Mouse (Mus musculus) adrenal gland, adult 18-20 months (tissue): ENCODE results near the gene Gnl2. TPM values are rescaled to one million over a fixed set of nuclear protein-coding genes. Genes with fewer than 3 reads are reported as not detected.
A peak's percentile ranks its signal among the peaks of the same experiment; 100 is the strongest.

ENCODE experiments used
- DNase-seq, 2 experiments: peaks; one replicate each; pipeline ENCODE4 v3.0.0; 2021 to 2022; ENCODE audit warnings: low spot score in 2 of 2
- long read RNA-seq, 2 experiments: library from polyadenylated mRNA; stranded (forward); transcript quantifications; one replicate each; pipeline ENCODE4 v2.0.0; 2021
- total RNA-seq, 2 experiments: library from RNA; stranded (reverse); gene quantifications; 1 replicate in 1 of 2; 2 replicates in 1 of 2; pipeline ENCODE4 v1.2.3; 2021

The Gnl2 gene
- 10 to 100 TPM; 57.3 to 61.3 TPM for total RNA-seq
- long read RNA-seq, experiment 1, transcript Gnl2-201 (16 exons, 2,366 nt), result major isoform, 42 of 52 reads
- long read RNA-seq, experiment 1, partial matches to known transcripts, result 2 of 52 reads
- long read RNA-seq, experiment 1, other reads (novel, unspliced or antisense), result 8 of 52 reads
- long read RNA-seq, experiment 2, transcript Gnl2-201 (16 exons, 2,366 nt), result major isoform, 65 of 78 reads
- long read RNA-seq, experiment 2, partial matches to known transcripts, result 8 of 78 reads
- long read RNA-seq, experiment 2, other reads (novel, unspliced or antisense), result 5 of 78 reads

- no peak for DNase-seq
Measured at GRCm38 (mm10) chr4:125015806-125016635, at the start of gene Gnl2. Gene Gnl2 (plus strand): TSS chr4:125016585.

- no peak for DNase-seq
Measured at GRCm38 (mm10) chr4:124968711-124969110, 47.7 kb upstream of the Gnl2 start.

GRCm38 (mm10) chr4:124969219-124969848 lies 47.1 kb upstream of the Gnl2 start:
- no peak for DNase-seq

- DNase-seq, result no peak
Measured at GRCm38 (mm10) chr4:124970194-124970593, 46.2 kb upstream of the Gnl2 start.

GRCm38 (mm10) chr4:124970677-124971076 lies 45.7 kb upstream of the Gnl2 start:
- no peak for DNase-seq

GRCm38 (mm10) chr4:124971094-124971493 lies 45.3 kb upstream of the Gnl2 start:
- DNase-seq, result no peak

GRCm38 (mm10) chr4:124972316-124972715 lies 44.1 kb upstream of the Gnl2 start:
- no peak for DNase-seq

DNA sequence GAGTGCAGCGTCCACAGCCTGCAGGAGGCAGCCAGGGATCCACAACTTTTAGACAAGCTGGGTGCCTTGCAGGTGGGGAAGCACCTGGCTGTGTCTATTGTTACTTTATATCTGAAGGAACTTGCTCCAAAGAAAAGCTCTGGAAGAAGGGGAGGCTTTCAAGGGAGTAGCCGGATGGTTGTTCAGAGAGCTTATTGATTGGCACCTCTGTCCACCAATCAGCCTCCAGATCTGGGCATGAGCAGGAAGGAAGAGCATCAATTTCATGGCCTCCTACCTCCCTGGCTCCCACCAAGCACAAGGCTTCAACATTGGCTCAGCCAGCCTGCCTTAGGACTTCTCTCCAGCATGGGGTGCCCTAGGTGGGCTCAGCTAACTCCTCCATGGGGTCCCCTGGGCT lies 43.1 kb upstream of the Gnl2 start:
- no peak for DNase-seq

- no peak for DNase-seq
Measured at GRCm38 (mm10) chr4:124978201-124978600, 38.2 kb upstream of the Gnl2 start.

DNA sequence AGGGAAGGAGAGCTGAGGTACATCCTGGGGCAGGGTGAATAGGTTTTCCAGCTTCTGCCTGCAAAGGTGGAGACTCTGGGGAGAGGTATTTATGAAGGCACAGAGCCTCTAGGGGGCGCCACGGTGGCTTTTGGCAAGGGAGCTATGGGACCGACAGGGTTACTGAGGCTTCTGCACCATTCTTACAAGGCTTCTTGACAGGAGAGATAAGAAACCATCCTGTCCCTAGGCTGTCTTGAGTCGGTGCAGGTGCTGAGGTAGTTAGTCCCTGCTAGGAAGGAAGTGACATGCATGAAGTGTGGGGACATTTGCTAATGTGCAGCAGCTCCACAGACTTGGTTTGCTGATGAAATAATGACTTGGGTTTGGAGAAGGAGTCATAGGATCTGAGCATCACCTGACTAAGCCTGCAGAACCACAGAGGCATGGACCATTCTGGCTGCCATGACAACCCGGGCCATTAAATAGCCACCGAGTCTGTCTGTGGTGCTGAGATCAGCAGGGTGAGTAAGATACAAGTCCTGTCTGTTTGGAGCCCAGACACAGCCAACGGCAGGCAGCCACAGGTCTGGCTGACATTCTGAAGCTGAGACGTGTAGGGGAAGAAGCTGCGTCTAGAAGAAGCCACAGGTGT lies 32.4 kb upstream of the Gnl2 start:
- DNase-seq, result no peak

DNA sequence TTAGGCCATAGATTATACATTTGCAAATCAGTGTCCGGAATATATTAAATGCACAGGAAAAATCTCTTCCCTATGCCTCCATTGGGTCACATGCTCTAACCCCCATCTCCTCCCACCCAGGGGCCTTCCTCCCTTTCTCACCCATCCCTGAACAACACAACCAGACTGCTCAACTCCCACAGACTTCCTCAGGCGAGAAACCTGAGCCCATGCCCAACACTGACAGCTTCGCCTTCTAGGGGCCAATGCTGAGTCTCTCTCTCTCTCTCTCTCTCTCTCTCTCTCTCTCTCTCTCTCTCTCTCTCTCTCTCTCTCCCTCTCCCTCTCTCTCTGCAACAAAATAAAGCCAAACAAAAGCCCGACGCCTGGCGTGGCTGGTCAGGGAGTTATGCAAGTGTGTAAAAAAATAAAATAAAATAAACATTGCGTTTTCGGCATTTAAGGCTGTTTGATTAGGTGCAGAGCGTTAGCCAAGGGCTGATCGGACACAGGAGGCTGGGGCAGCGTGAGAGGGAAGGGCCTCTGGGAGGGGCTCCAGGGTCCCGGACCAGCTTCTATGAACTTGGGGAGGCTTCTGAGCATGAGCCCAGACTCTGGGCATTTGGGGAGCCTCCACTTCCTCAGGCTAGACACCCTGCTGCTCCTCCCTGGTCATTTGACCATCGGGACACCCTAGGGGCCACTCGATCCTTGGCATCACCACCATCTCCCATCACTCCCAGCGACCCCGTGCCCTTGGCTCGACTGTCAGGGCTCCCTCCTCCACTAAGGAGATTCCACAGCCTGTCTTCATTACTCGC lies 31.3 kb upstream of the Gnl2 start:
- no peak for DNase-seq

DNA sequence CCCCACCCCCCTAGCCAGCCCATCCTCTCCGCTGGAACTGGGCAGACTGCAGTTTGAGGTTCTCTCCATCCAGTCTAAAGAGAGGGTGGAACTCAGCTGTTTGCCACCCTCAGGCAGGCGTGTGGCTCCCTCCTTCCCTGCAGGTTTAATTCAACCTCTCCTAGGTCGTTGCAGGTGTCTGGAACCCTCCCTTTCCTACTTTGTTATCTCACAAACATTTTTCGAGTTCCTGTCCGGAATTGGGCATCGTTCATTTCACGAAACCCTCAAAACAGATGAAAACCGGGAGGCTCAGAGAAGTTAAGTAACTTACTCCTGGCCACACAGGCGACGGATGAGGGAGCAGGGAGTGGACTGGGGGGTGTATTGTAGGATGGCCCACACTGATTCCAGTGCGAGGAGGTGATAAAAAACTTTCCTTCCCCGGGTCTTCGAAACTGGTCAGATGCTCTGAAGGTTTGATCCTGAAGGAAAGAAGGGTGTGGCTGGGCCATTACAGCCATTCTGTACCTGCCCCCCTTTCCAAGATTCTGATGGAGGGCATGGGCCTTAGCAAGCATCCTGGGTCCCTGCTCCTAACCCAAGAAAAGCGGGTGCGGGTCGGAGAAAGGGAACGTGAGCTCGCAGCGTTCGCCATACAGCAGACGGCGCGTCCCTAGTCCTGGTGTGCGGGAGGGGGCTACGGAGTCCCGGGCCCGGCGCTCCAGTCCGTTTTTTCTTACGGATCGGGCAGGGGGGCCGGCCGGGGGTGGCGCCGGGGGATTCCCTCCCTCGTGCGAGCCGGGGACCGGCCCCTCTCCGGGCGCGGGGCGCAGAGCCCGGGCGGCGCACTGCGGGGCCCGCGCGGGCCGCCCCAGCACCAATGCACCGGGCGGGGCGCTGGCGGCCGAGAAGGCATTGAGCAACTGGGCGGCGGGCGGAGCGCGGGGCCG lies 30.4 kb upstream of the Gnl2 start, which contains the start of gene Rspo1:
TSS of gene Rspo1 (plus strand) at position 760 of the 932 bp plus-strand sequence.
- DNase-seq, result peak in 1 of 2 experiments; percentile 4

GRCm38 (mm10) chr4:124986739-124987710 lies 29.4 kb upstream of the Gnl2 start:
- no peak for DNase-seq

DNA sequence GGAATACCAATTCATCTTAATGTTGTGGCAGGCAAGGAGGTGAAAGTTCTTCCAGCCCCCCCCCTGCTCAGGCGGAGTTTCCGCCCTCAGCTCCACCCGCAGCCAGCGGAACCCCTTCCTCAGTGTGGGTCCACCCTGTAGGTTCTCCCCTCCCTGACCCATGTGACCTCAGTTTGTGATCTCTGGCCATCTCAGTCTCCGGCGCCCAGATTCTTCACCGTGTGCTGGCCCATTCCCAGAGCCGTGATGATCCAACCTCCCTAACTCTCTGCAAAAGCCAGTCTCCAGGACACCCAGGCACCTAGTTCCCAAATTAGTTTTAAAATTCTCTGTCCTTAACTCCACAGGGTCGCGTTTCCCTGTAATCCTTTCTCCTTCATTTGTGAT lies 28.7 kb upstream of the Gnl2 start:
- DNase-seq, result no peak

GRCm38 (mm10) chr4:124988382-124988781 lies 28.0 kb upstream of the Gnl2 start:
- DNase-seq, result no peak

DNA sequence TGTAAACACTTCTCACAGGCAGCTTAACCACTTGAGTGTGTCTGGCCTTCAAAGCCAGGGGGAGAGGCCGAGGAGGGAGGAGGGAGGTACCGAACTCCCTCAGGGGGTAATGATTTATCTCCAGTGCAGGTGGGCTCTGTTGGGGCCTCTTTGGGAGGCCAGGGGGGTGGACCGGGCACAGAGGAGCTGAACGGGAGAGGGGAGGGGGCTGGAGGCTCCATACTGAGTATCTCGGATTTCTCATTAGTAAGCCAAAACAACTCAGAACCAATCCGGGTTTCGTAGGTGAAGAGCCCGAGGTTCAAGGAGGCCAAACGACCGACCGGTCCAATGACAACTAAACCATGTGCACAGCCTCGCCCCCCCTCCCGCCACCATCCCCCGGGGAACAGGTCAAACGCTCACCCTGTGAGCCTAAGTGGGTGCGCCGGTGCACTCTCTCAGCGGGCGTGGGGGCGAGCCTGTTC lies 26.6 kb upstream of the Gnl2 start:
- no peak for DNase-seq

DNA sequence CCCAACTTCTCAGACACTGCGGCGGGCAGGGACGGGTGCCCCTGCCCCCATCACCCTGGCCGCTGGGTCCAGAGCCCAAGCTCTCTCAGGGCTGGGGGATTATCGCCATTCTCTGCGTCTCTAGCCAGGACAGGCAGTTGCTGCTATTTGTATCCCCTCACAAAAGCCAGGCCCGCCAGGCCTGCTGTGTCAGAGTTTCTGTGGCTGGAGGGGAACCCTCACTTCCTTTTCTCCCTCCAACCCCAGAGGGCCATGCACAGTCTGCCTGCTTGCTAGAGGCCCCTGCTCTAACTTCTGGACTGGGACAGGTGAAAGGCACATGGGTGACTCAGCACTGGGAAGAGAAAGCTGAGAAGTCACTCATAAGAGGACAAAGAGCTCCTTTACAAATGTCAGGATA lies 26.1 kb upstream of the Gnl2 start:
- no peak for DNase-seq

GRCm38 (mm10) chr4:124997479-124998147 lies 18.8 kb upstream of the Gnl2 start:
- no peak for DNase-seq
